Mouse (Mus musculus) forebrain, embryonic 14.5 days (tissue): Measurements from ENCODE around the gene Ufsp2. TPM values are rescaled to one million over a fixed set of nuclear protein-coding genes. Genes with fewer than 3 reads are reported as not detected.

Source experiments
- ATAC-seq: fragments of 200-750 bp; cut with Nextera tagmentation; 2 replicates; pipeline ENCODE4 v1.8.0; 2017; ENCODE audit warnings: mild to moderate bottlenecking, moderate library complexity
- DNase-seq: peaks from one replicate; pipeline ENCODE4 v3.0.0-alpha.2; 2015; ENCODE audit warnings: low spot score
- H3K27ac ChIP-seq: fragments of 300-500 bp; sonication (generic); 2 replicates; pipeline ENCODE4 v1.5.1; 2014; ENCODE audit warnings: low read depth, mild to moderate bottlenecking, control low read depth, low read length, moderate library complexity
- H3K27me3 ChIP-seq: fragments of 300-500 bp; sonication (generic); replicated peaks from 2 replicates; pipeline ENCODE4 v1.6.1; 2014; ENCODE audit warnings: low read length, control low read depth, mixed read lengths; ENCODE audit not compliant: control insufficient read depth, insufficient read depth
- H3K36me3 ChIP-seq: fragments of 300-500 bp; sonication (generic); 2 replicates; pipeline ENCODE4 v1.6.1; 2014; ENCODE audit warnings: low read length, control low read depth; ENCODE audit not compliant: control insufficient read depth, insufficient read depth
- H3K4me1 ChIP-seq: fragments of 300-500 bp; sonication (generic); 2 replicates; pipeline ENCODE4 v1.6.1; 2014; ENCODE audit warnings: antibody characterized with exemption, low read length, control low read depth; ENCODE audit not compliant: control insufficient read depth, insufficient read depth
- H3K4me2 ChIP-seq: fragments of 300-500 bp; sonication (generic); 2 replicates; pipeline ENCODE4 v1.6.1; 2014; ENCODE audit warnings: mild to moderate bottlenecking, control low read depth, low read length
- H3K4me3 ChIP-seq: fragments of 300-500 bp; sonication (generic); 2 replicates; pipeline ENCODE4 v1.5.1; 2014; ENCODE audit warnings: low read depth, low read length, control low read depth
- H3K9ac ChIP-seq: fragments of 300-500 bp; sonication (generic); 2 replicates; pipeline ENCODE4 v1.6.1; 2014; ENCODE audit warnings: mild to moderate bottlenecking, low read length, control low read depth, moderate library complexity
- H3K9me3 ChIP-seq: fragments of 300-500 bp; sonication (generic); replicated peaks from 2 replicates; pipeline ENCODE4 v1.6.1; 2016; ENCODE audit warnings: low read length, control low read depth, mixed read lengths; ENCODE audit not compliant: control insufficient read depth
- WGBS: fragments of 180-500 bp; shearing (Covaris S2); extraction: QIAGEN DNeasy Blood & Tissue Kit; methylation state at CpG from one replicate; pipeline ENCODE4 v1.1.7; 2014; 5-methylcytosine and 5-hydroxymethylcytosine counted together
- polyA plus RNA-seq: library from polyadenylated mRNA; unstranded; fragments of >200 nt; fragmentation: Nextera tagmentation; extraction: Ambion mirVana; gene quantifications from 2 replicates; pipeline ENCODE4 v1.2.1, GENCODE M21; 2014

The Ufsp2 gene
- polyA plus RNA-seq, 1 experiment from 2014 or later: 51.1 TPM

GRCm38 (mm10) chr8:45986665-45987064 lies 11.3 kb downstream of the Ufsp2 start:
- no peak overlapping the region for H3K4me3 ChIP-seq
- H3K4me1 ChIP-seq: no peaks in the 10 kb centered on the region
- H3K27me3 ChIP-seq: no peaks in the 10 kb centered on the region
- H3K27ac ChIP-seq: no peak overlapping the region
- no peak overlapping the region for H3K9ac ChIP-seq
- H3K36me3 ChIP-seq: peaks cover 33% of the 10 kb centered on the region
- WGBS: 85% methylated on average over 3 of the region's 3 CpGs
- H3K9me3 ChIP-seq: no peaks in the 10 kb centered on the region
- no peak for DNase-seq
- H3K4me2 ChIP-seq: no peak overlapping the region
- ATAC-seq: no peak

GRCm38 (mm10) chr8:45988189-45988588 lies 12.9 kb downstream of the Ufsp2 start:
- no peaks in the 10 kb centered on the region for H3K27me3 ChIP-seq
- H3K36me3 ChIP-seq: peaks cover 32% of the 10 kb centered on the region
- no peak for DNase-seq
- no peaks in the 10 kb centered on the region for H3K9me3 ChIP-seq
- H3K4me2 ChIP-seq: no peak overlapping the region
- ATAC-seq: no peak
- no peak overlapping the region for H3K27ac ChIP-seq
- no peaks in the 10 kb centered on the region for H3K4me1 ChIP-seq
- no peak overlapping the region for H3K9ac ChIP-seq
- no peak overlapping the region for H3K4me3 ChIP-seq
- 65% methylated on average over 2 of the region's 2 CpGs for WGBS

- Histone ChIP-seq H3K27ac (no peak overlapping the region), H3K4me3 (no peak overlapping the region), H3K4me2 (no peak overlapping the region), H3K9ac (no peak overlapping the region), H3K27me3 (no peaks in the 10 kb centered on the region), H3K4me1 (no peaks in the 10 kb centered on the region), H3K9me3 (no peaks in the 10 kb centered on the region), H3K36me3 (peaks cover 34% of the 10 kb centered on the region)
- ATAC-seq (no peak), DNase-seq (no peak)
- 93% methylated on average over 4 of the region's 4 CpGs for WGBS
These were observed 15.4 kb downstream of the Ufsp2 start for GRCm38 (mm10) chr8:45990631-45991310.

DNA sequence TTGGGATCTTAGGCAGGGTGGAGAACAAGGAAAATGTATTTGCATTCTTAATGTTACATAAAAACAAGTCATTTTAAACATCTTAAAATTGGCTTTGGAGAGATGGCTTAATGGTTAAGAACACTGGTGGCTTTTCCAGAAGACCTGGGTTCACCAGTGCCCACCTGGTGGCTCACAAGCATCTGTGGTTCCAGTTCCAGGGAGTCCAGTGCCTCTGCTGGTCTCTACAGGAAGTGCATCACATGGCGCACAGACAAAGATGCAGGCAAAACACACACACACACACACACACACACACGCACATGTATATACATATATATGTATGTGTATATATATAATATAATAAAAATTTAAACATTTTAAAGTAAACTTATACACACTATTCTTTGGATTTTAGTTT lies 18.8 kb downstream of the Ufsp2 start:
- Histone ChIP-seq H3K27ac (no peak overlapping the region), H3K4me3 (no peak overlapping the region), H3K36me3 (peaks cover 38% of the 10 kb centered on the region), H3K9ac (no peak overlapping the region), H3K27me3 (no peaks in the 10 kb centered on the region), H3K4me1 (peaks cover 2% of the 10 kb centered on the region; the same call in 1 of the 2 replicates), H3K4me2 (no peak overlapping the region), H3K9me3 (no peaks in the 10 kb centered on the region)
- DNase-seq (no peak), ATAC-seq (no peak)
- 91% methylated on average over 2 of the region's 2 CpGs for WGBS

- Histone ChIP-seq H3K4me3 (no peak overlapping the region), H3K9ac (no peak overlapping the region), H3K4me1 (peaks cover 4% of the 10 kb centered on the region; the same call in 1 of the 2 replicates), H3K9me3 (no peaks in the 10 kb centered on the region), H3K36me3 (peaks cover 32% of the 10 kb centered on the region), H3K27me3 (no peaks in the 10 kb centered on the region), H3K4me2 (no peak overlapping the region), H3K27ac (no peak overlapping the region)
- no peak for DNase-seq
- no peak for ATAC-seq
- WGBS: 95% methylated on average over 3 of the region's 3 CpGs
These were observed 20.2 kb downstream of the Ufsp2 start for GRCm38 (mm10) chr8:45995576-45995975.

GRCm38 (mm10) chr8:45998228-45998627 lies 22.9 kb downstream of the Ufsp2 start:
- Histone ChIP-seq H3K36me3 (peaks cover 28% of the 10 kb centered on the region), H3K9ac (no peak overlapping the region), H3K9me3 (no peaks in the 10 kb centered on the region), H3K4me1 (peaks cover 4% of the 10 kb centered on the region; the same call in 1 of the 2 replicates), H3K27me3 (no peaks in the 10 kb centered on the region), H3K27ac (no peak overlapping the region), H3K4me3 (no peak overlapping the region), H3K4me2 (no peak overlapping the region)
- ATAC-seq (no peak), DNase-seq (no peak)
- WGBS: 87% methylated on average over 2 of the region's 2 CpGs

DNA sequence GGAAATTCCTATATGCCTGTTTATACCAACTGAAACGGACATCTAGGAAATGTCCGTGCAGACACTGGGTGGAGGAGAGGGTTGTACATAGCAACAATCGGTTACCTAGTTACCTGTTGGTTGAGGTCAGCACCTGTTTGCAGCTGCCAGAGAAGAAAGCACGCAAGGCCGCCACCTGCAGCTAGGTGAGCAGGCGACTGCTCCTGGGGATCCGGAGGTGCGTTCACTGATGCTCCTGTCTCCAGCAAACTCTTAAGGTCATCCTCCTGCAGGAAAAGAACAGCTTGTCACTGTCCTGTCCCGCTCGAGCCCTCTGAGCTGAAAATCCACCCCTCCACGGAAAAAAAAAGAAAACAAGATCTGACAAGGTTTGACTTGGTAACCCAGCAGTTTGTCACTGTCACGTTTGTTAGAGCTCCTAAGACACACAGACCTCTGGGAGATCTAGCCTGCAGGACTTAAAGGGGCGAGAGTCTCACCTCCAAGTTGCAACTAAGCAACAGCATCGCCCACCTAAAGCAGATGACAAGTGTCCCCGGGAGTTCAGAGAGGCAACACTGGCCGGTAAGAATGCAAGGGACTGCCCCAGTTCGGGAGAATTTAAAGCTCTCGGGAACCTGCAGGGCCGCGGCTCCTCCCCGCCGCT lies 23.9 kb downstream of the Ufsp2 start, which contains the start of gene Lrp2bp:
Gene Lrp2bp (plus strand): TSS at position 166 of the 646 bp plus-strand sequence.
- H3K27ac ChIP-seq: peak within 1 kb of the TSS; percentile 98
- peak within 1 kb of the TSS; percentile 83 for H3K4me2 ChIP-seq
- H3K9me3 ChIP-seq: no peaks in the 10 kb centered on the region
- DNase-seq: no peak
- peak within 1 kb of the TSS; percentile 52 for H3K4me3 ChIP-seq
- 3% methylated on average over 22 of the region's 22 CpGs for WGBS
- H3K36me3 ChIP-seq: peaks cover 23% of the 10 kb centered on the region
- no peak for ATAC-seq
- H3K4me1 ChIP-seq: peaks cover 4% of the 10 kb centered on the region; the same call in 1 of the 2 replicates
- peak within 1 kb of the TSS; percentile 90 for H3K9ac ChIP-seq
- no peaks in the 10 kb centered on the region for H3K27me3 ChIP-seq

GRCm38 (mm10) chr8:45999784-46000705 lies 24.7 kb downstream of the Ufsp2 start:
- no peaks in the 10 kb centered on the region for H3K27me3 ChIP-seq
- peak overlapping the region; percentile 52 for H3K4me3 ChIP-seq
- peak overlapping the region; percentile 90 for H3K9ac ChIP-seq
- peaks cover 23% of the 10 kb centered on the region for H3K36me3 ChIP-seq
- no peaks in the 10 kb centered on the region for H3K9me3 ChIP-seq
- peaks cover 4% of the 10 kb centered on the region; the same call in 1 of the 2 replicates for H3K4me1 ChIP-seq
- DNase-seq: peak; percentile 98
- peak overlapping the region; percentile 98 for H3K27ac ChIP-seq
- H3K4me2 ChIP-seq: peak overlapping the region; percentile 83
- peak; percentile 99 for ATAC-seq
- WGBS: 4% methylated on average over 54 of the region's 55 CpGs
